In the genomic region with DNA sequence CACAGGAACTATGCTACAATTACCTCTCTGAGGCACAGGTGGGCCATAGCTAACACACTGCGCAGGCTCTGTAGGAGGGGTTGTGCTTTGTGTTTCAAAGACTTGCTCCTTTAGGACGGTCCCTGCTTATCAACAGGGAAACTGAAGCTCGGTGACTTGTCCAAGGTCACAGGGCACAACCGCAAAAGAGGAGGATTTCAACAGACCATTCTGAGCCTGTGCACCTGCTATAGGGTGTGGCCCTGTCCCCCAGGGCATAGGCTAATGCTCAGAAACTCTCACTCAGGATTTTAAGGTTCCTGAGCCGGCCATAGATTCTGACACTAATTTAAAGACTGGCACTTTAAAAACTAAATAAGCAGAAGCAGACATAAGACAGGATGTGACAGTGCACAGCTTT, we compare ENCODE assay signal across 21 mouse cellular contexts. TPM values are rescaled to one million over a fixed set of nuclear protein-coding genes. Genes with fewer than 3 reads are reported as not detected.
DNase-seq lines count a peak whose midpoint lies in the region; ATAC-seq and TF ChIP-seq lines count a peak whose summit lies in the region.
"Had no signal": no experiment of that assay in that cellular context is flagged by ENCODE, and none has a peak within 500 bp of the region (broad histone marks: within the 10 kb centered on the region; RNA-seq: fewer than 3 reads in every experiment).

No protein-coding gene starts in this region.

- H3K4me3 ChIP-seq in liver, embryonic 12.5 days = no peak overlapping the region
- 0 out of 2 replicates have a peak overlapping the region, but pooled peaks have one; percentile 17 for H3K4me3 ChIP-seq in E14TG2a.4 (replicated peaks; ENCODE audit: low read length)
- H3K4me3 ChIP-seq in hindbrain, embryonic 10.5 days = no peak overlapping the region
- H3K4me3 ChIP-seq: embryonic facial prominence, embryonic 10.5 days; heart, embryonic 12.5 days; hindbrain, embryonic 12.5 days had no signal

- no peaks in the 10 kb centered on the region for H3K27me3 ChIP-seq in liver, embryonic 12.5 days (replicated peaks)
- no peaks in the 10 kb centered on the region for H3K27me3 ChIP-seq in E14TG2a.4 (ENCODE audit: insufficient read depth, low read length)
- no peaks in the 10 kb centered on the region for H3K27me3 ChIP-seq in hindbrain, embryonic 10.5 days (ENCODE audit: insufficient read depth, poor library complexity, severe bottlenecking)
- H3K27me3 ChIP-seq: heart, embryonic 12.5 days; hindbrain, embryonic 12.5 days had no signal

- no peak overlapping the region for H3K4me2 ChIP-seq in liver, embryonic 12.5 days
- H3K4me2 ChIP-seq: heart, embryonic 12.5 days; hindbrain, embryonic 12.5 days had no signal

- ATAC-seq in liver, embryonic 12.5 days = no peak
- ATAC-seq: CD4-positive, CD25-positive, alpha-beta regulatory T cell, adult 4 months; forebrain, embryonic 14.5 days; hindbrain, embryonic 16.5 days; inflammation-experienced regulatory T-cells, adult 6 months had no signal

- peak overlapping the region; percentile 23 for H3K27ac ChIP-seq in liver, embryonic 12.5 days
- no peak overlapping the region for H3K27ac ChIP-seq in hindbrain, embryonic 10.5 days
- H3K27ac ChIP-seq: embryonic facial prominence, embryonic 10.5 days; hindbrain, embryonic 12.5 days had no signal

- DNase-seq in liver = no peak
- peak; percentile 67 for DNase-seq in ES-CJ7 (ENCODE audit: low read depth, low spot score)
- DNase-seq in ZHBTc4 (ENCODE audit: low read depth, low spot score) = peak; percentile 80
- no peak for DNase-seq in hindbrain, embryonic 10.5 days (ENCODE audit: low spot score)
- DNase-seq in urinary bladder, postnatal 25 days (ENCODE audit: low spot score) = no peak
- DNase-seq: adrenal gland, adult 2 months; adrenal gland, postnatal 25 days; B cell, adult 2 months; cerebellum, adult 2 months; cerebellum, postnatal 10 days; gastrocnemius, postnatal 10 days; kidney, adult 18-20 months had no signal

- H3K4me1 ChIP-seq in liver, embryonic 12.5 days = peaks cover 25% of the 10 kb centered on the region
- peaks cover 49% of the 10 kb centered on the region for H3K4me1 ChIP-seq in E14TG2a.4 (replicated peaks; ENCODE audit: low read depth, low read length)
- H3K4me1 ChIP-seq in hindbrain, embryonic 10.5 days (replicated peaks) = no peaks in the 10 kb centered on the region
- H3K4me1 ChIP-seq: hindbrain, embryonic 12.5 days had no signal

- TF ChIP-seq CTCF in E14TG2a.4 (conservative IDR thresholded peaks at IDR 0.05; ENCODE audit: low read length) = no peak

- no peaks in the 10 kb centered on the region for H3K9me3 ChIP-seq in liver, embryonic 12.5 days (replicated peaks)
- peaks cover 4% of the 10 kb centered on the region for H3K9me3 ChIP-seq in E14TG2a.4 (ENCODE audit: low read length)
- no peaks in the 10 kb centered on the region for H3K9me3 ChIP-seq in hindbrain, embryonic 10.5 days
- H3K9me3 ChIP-seq: embryonic facial prominence, embryonic 10.5 days; heart, embryonic 12.5 days; hindbrain, embryonic 12.5 days had no signal

- WGBS in liver, embryonic 12.5 days (ENCODE audit: insufficient replicate concordance) = 69% methylated on average over 5 of the region's 5 CpGs
- WGBS in hindbrain, embryonic 10.5 days = 92% methylated on average over 5 of the region's 5 CpGs

- no peak overlapping the region for H3K9ac ChIP-seq in liver, embryonic 12.5 days
- H3K9ac ChIP-seq: heart, embryonic 12.5 days; hindbrain, embryonic 12.5 days had no signal

- peaks cover 74% of the 10 kb centered on the region for H3K36me3 ChIP-seq in liver, embryonic 12.5 days
- peaks cover 47% of the 10 kb centered on the region for H3K36me3 ChIP-seq in E14TG2a.4 (ENCODE audit: insufficient read depth, low read length)
- peaks cover 64% of the 10 kb centered on the region for H3K36me3 ChIP-seq in hindbrain, embryonic 10.5 days

RNA-seq across cellular contexts. Expression of a gene that starts 36.9 kb away (rescaled TPM):
- 23.0 and 24.5 TPM in 2 replicates for polyA plus RNA-seq in liver, embryonic 12.5 days (2016; fragmentation: Nextera tagmentation; extraction: Ambion mirVana)
- 16.2 and 19.8 TPM in 2 replicates for polyA plus RNA-seq in hindbrain, embryonic 10.5 days (2016; fragmentation: Nextera tagmentation; extraction: Ambion mirVana)
- polyA plus RNA-seq: CD4-positive, CD25-positive, alpha-beta regulatory T cell, adult 4 months had no signal

Comparison
In these comparisons a context has a peak if more than half of its experiments do, and no peak if none do; other contexts are left out.
1. DNase-seq: peak in ES-CJ7 (single experiment) and ZHBTc4 (single experiment); none in liver (single experiment), hindbrain, embryonic 10.5 days (single experiment) and urinary bladder, postnatal 25 days (single experiment).